Mouse (Mus musculus) myocyte (in vitro differentiated cells): ENCODE results near the gene Hdac7. TPM values are rescaled to one million over a fixed set of nuclear protein-coding genes. Genes with fewer than 3 reads are reported as not detected.

ENCODE experiments used
- H3K27me3 ChIP-seq: one replicate; pipeline ENCODE4 v1.6.1; 2011; ENCODE audit not compliant: control insufficient read depth, insufficient read depth, insufficient read length
- H3K36me3 ChIP-seq: one replicate; pipeline ENCODE4 v1.6.1; 2011; ENCODE audit not compliant: control insufficient read depth, insufficient read depth
- H3K4me2 ChIP-seq: one replicate; pipeline ENCODE4 v1.6.1; 2011; ENCODE audit warnings: low read depth, control low read depth
- H3K4me3 ChIP-seq: one replicate; pipeline ENCODE4 v1.5.1; 2011; ENCODE audit warnings: mild to moderate bottlenecking, control low read depth, moderate library complexity
- H3K79me2 ChIP-seq: one replicate; pipeline ENCODE4 v1.6.1; 2011; ENCODE audit not compliant: control insufficient read depth, insufficient read depth
- H3ac ChIP-seq: one replicate; pipeline ENCODE4 v1.6.1; 2011; ENCODE audit not compliant: control insufficient read depth, insufficient read length
- CEBPB ChIP-seq: IDR thresholded peaks from 2 replicates; pipeline ENCODE4 v1.6.1; 2011; ENCODE audit warnings: mild to moderate bottlenecking, moderate library complexity; ENCODE audit not compliant: poor library complexity, insufficient read depth, severe bottlenecking
- E2F4 ChIP-seq: IDR thresholded peaks from one replicate; pipeline ENCODE4 v1.6.1; 2011; ENCODE audit warnings: mild to moderate bottlenecking, control low read depth, moderate library complexity; ENCODE audit not compliant: insufficient read depth
- MAX ChIP-seq: IDR thresholded peaks from one replicate; pipeline ENCODE4 v1.6.1; 2011; ENCODE audit warnings: low read depth, mild to moderate bottlenecking, control low read depth
- MYOD1 ChIP-seq, 3 experiments: IDR thresholded peaks; one replicate each; pipeline ENCODE4 v1.6.1; 2011; ENCODE audit warnings: control low read depth in 2 of 3, low read depth in 2 of 3, mild to moderate bottlenecking in 2 of 3, moderate library complexity in 1 of 3; ENCODE audit not compliant: insufficient read length in 2 of 3, control insufficient read depth in 1 of 3
- MYOG ChIP-seq, 3 experiments: IDR thresholded peaks; one replicate each; pipeline ENCODE4 v1.6.1; 2011; ENCODE audit warnings: control low read depth in 2 of 3, low read depth in 2 of 3, mild to moderate bottlenecking in 2 of 3; ENCODE audit not compliant: insufficient read length in 2 of 3, control insufficient read depth in 1 of 3, insufficient read depth in 1 of 3
- POLR2A ChIP-seq: IDR thresholded peaks from one replicate; pipeline ENCODE4 v1.6.1; 2011; ENCODE audit warnings: low read depth, mild to moderate bottlenecking, control low read depth, moderate library complexity; ENCODE audit not compliant: insufficient read length
- POLR2AphosphoS2 ChIP-seq: IDR thresholded peaks from one replicate; pipeline ENCODE4 v1.6.1; 2011; ENCODE audit warnings: low read depth, control low read depth; ENCODE audit not compliant: insufficient read length
- REST ChIP-seq: IDR thresholded peaks from one replicate; pipeline ENCODE4 v1.6.1; 2011; ENCODE audit warnings: mild to moderate bottlenecking, control low read depth, moderate library complexity; ENCODE audit not compliant: insufficient read depth, insufficient read length
- SRF ChIP-seq: IDR thresholded peaks from one replicate; pipeline ENCODE4 v1.6.1; 2011; ENCODE audit warnings: low read depth; ENCODE audit not compliant: control insufficient read depth, insufficient read length
- TCF12 ChIP-seq: IDR thresholded peaks from one replicate; pipeline ENCODE4 v1.6.1; 2011; ENCODE audit warnings: mild to moderate bottlenecking, control low read depth; ENCODE audit not compliant: poor library complexity, insufficient read depth, severe bottlenecking
- TCF3 ChIP-seq: IDR thresholded peaks from one replicate; pipeline ENCODE4 v1.6.1; 2011; ENCODE audit warnings: low read depth, control low read depth; ENCODE audit not compliant: insufficient read length
- USF1 ChIP-seq: IDR thresholded peaks from one replicate; pipeline ENCODE4 v1.6.1; 2011; ENCODE audit warnings: low read depth, mild to moderate bottlenecking, control low read depth, moderate library complexity
- polyA plus RNA-seq: library from polyadenylated mRNA; unstranded; fragments of >200 nt; fragmentation: generic; extraction: Trizol; gene quantifications from one replicate; pipeline ENCODE4 v1.2.1, GENCODE M21; 2012; ENCODE audit warnings: missing spikeins

Hdac7 gene
- polyA plus RNA-seq, 1 experiment, result 17.4 TPM

GRCm38 (mm10) chr15:97824042-97824441 is 20.3 kb downstream of the Hdac7 start:
- H3K36me3 ChIP-seq, result no peaks in the 10 kb centered on the region
- no peaks in the 10 kb centered on the region for H3K27me3 ChIP-seq
- TF ChIP-seq E2F4 (no peak), SRF (no peak), TCF12 (no peak), MYOD1 (IDR thresholded peaks at IDR 0.05; ENCODE audit: control insufficient read depth in 1 of 3, insufficient read length in 2 of 3, low read depth in 2 of 3) (no peak)
- peak overlapping the region; percentile 13 for H3K4me3 ChIP-seq
- H3ac ChIP-seq, result no peak overlapping the region
- H3K79me2 ChIP-seq, result peaks cover 57% of the 10 kb centered on the region
- H3K4me2 ChIP-seq, result peak overlapping the region; percentile 90

GRCm38 (mm10) chr15:97823479-97823878 is 20.8 kb downstream of the Hdac7 start:
- Histone ChIP-seq H3K4me2 (no peak overlapping the region), H3K27me3 (no peaks in the 10 kb centered on the region), H3K79me2 (peaks cover 52% of the 10 kb centered on the region), H3ac (no peak overlapping the region), H3K36me3 (no peaks in the 10 kb centered on the region), H3K4me3 (no peak overlapping the region)
- no peak for TF ChIP-seq CEBPB
- no peak for TF ChIP-seq REST
- TF ChIP-seq E2F4, result no peak
- TF ChIP-seq MYOD1 (IDR thresholded peaks at IDR 0.05; ENCODE audit: control insufficient read depth in 1 of 3, insufficient read length in 2 of 3, low read depth in 2 of 3), result no peak
- TF ChIP-seq MYOG (IDR thresholded peaks at IDR 0.05; ENCODE audit: control insufficient read depth in 1 of 3, insufficient read depth in 1 of 3, insufficient read length in 2 of 3, low read depth in 2 of 3), result no peak
- no peak for TF ChIP-seq POLR2AphosphoS2
- TF ChIP-seq TCF12, result no peak
- TF ChIP-seq USF1, result no peak
- TF ChIP-seq MAX, result no peak
- no peak for TF ChIP-seq TCF3
- no peak for TF ChIP-seq SRF
- no peak for TF ChIP-seq POLR2A

GRCm38 (mm10) chr15:97822545-97823228 is 21.6 kb downstream of the Hdac7 start:
- no peak for TF ChIP-seq REST
- Histone ChIP-seq H3K36me3 (no peaks in the 10 kb centered on the region), H3K4me3 (no peak overlapping the region), H3K79me2 (peaks cover 45% of the 10 kb centered on the region), H3K4me2 (no peak overlapping the region), H3K27me3 (no peaks in the 10 kb centered on the region), H3ac (no peak overlapping the region)

- Histone ChIP-seq H3K36me3 (no peaks in the 10 kb centered on the region), H3K4me2 (no peak overlapping the region), H3ac (no peak overlapping the region), H3K27me3 (no peaks in the 10 kb centered on the region), H3K79me2 (peaks cover 51% of the 10 kb centered on the region), H3K4me3 (no peak overlapping the region)
- TF ChIP-seq CEBPB, result no peak
- TF ChIP-seq SRF, result no peak
- TF ChIP-seq TCF12, result no peak
- no peak for TF ChIP-seq MYOD1 (IDR thresholded peaks at IDR 0.05; ENCODE audit: control insufficient read depth in 1 of 3, insufficient read length in 2 of 3, low read depth in 2 of 3)
- TF ChIP-seq TCF3, result no peak
- TF ChIP-seq POLR2AphosphoS2, result no peak
- no peak for TF ChIP-seq E2F4
- no peak for TF ChIP-seq MYOG (IDR thresholded peaks at IDR 0.05; ENCODE audit: control insufficient read depth in 1 of 3, insufficient read depth in 1 of 3, insufficient read length in 2 of 3, low read depth in 2 of 3)
- no peak for TF ChIP-seq REST
- TF ChIP-seq POLR2A, result no peak
- TF ChIP-seq MAX, result no peak
- no peak for TF ChIP-seq USF1
Measured at GRCm38 (mm10) chr15:97821983-97822363, 22.3 kb downstream of the Hdac7 start.

- H3K36me3 ChIP-seq, result no peaks in the 10 kb centered on the region
- H3K4me2 ChIP-seq, result no peak overlapping the region
- H3ac ChIP-seq, result no peak overlapping the region
- no peaks in the 10 kb centered on the region for H3K27me3 ChIP-seq
- peaks cover 51% of the 10 kb centered on the region for H3K79me2 ChIP-seq
- H3K4me3 ChIP-seq, result no peak overlapping the region
- TF ChIP-seq TCF12, result no peak
- TF ChIP-seq REST, result no peak
- no peak for TF ChIP-seq CEBPB
- no peak for TF ChIP-seq SRF
- TF ChIP-seq MAX, result no peak
- no peak for TF ChIP-seq MYOG (IDR thresholded peaks at IDR 0.05; ENCODE audit: control insufficient read depth in 1 of 3, insufficient read depth in 1 of 3, insufficient read length in 2 of 3, low read depth in 2 of 3)
- no peak for TF ChIP-seq TCF3
- TF ChIP-seq USF1, result no peak
- TF ChIP-seq MYOD1 (IDR thresholded peaks at IDR 0.05; ENCODE audit: control insufficient read depth in 1 of 3, insufficient read length in 2 of 3, low read depth in 2 of 3), result no peak
- TF ChIP-seq E2F4, result no peak
- TF ChIP-seq POLR2AphosphoS2, result no peak
- no peak for TF ChIP-seq POLR2A
Measured at GRCm38 (mm10) chr15:97821321-97821982, 22.9 kb downstream of the Hdac7 start.
